Mouse (Mus musculus) stomach, embryonic 14.5 days (tissue): ENCODE data around the gene Ces1c. TPM values are rescaled to one million over a fixed set of nuclear protein-coding genes. Genes with fewer than 3 reads are reported as not detected.

Experiments
- ATAC-seq: fragments of 200-750 bp; cut with Nextera tagmentation; 2 replicates; pipeline ENCODE4 v1.8.0; 2017; ENCODE audit warnings: low read depth, moderate TSS enrichment; ENCODE audit not compliant: insufficient number of reproducible peaks, insufficient read depth, low FRiP score
- H3K27ac ChIP-seq: fragments of 300-500 bp; sonication (generic); 2 replicates; pipeline ENCODE4 v1.5.1; 2014; ENCODE audit warnings: mild to moderate bottlenecking, low read length, moderate library complexity, mixed read lengths
- H3K27me3 ChIP-seq: fragments of 300-500 bp; sonication (generic); 2 replicates; pipeline ENCODE4 v1.6.1; 2014; ENCODE audit warnings: low read length, control low read depth, mixed read lengths; ENCODE audit not compliant: control insufficient read depth, insufficient read depth
- H3K36me3 ChIP-seq: fragments of 300-500 bp; sonication (generic); 2 replicates; pipeline ENCODE4 v1.6.1; 2014; ENCODE audit warnings: mild to moderate bottlenecking, control low read depth, low read length, moderate library complexity, mixed read lengths; ENCODE audit not compliant: control insufficient read depth, insufficient read depth
- H3K4me1 ChIP-seq: fragments of 300-500 bp; sonication (generic); 2 replicates; pipeline ENCODE4 v1.6.1; 2014; ENCODE audit warnings: low read length, control low read depth, mixed read lengths; ENCODE audit not compliant: control insufficient read depth, insufficient read depth
- H3K4me2 ChIP-seq: fragments of 300-500 bp; sonication (generic); replicated peaks from 2 replicates; pipeline ENCODE4 v1.6.1; 2014; ENCODE audit warnings: low read depth, low read length, control low read depth
- H3K4me3 ChIP-seq: fragments of 300-500 bp; sonication (generic); 2 replicates; pipeline ENCODE4 v1.5.1; 2014; ENCODE audit warnings: low read depth, low read length, control low read depth
- H3K9ac ChIP-seq: fragments of 300-500 bp; sonication (generic); replicated peaks from 2 replicates; pipeline ENCODE4 v1.6.1; 2014; ENCODE audit warnings: low read depth, mild to moderate bottlenecking, control low read depth, low read length, moderate library complexity, mixed read lengths
- H3K9me3 ChIP-seq: fragments of 300-500 bp; sonication (generic); 2 replicates; pipeline ENCODE4 v1.6.1; 2016; ENCODE audit warnings: low read depth, low read length, control low read depth; ENCODE audit not compliant: control insufficient read depth
- WGBS: fragments of 180-500 bp; shearing (Covaris S2); extraction: QIAGEN DNeasy Blood & Tissue Kit; methylation state at CpG from one replicate; pipeline ENCODE4 v1.1.7; 2014; 5-methylcytosine and 5-hydroxymethylcytosine counted together
- polyA plus RNA-seq: library from polyadenylated mRNA; unstranded; fragments of >200 nt; fragmentation: Nextera tagmentation; extraction: Ambion mirVana; gene quantifications from 2 replicates; pipeline ENCODE4 v1.2.1, GENCODE M21; 2014

Ces1c gene
- polyA plus RNA-seq, 1 experiment from 2014 or later, result 0.51 TPM

DNA sequence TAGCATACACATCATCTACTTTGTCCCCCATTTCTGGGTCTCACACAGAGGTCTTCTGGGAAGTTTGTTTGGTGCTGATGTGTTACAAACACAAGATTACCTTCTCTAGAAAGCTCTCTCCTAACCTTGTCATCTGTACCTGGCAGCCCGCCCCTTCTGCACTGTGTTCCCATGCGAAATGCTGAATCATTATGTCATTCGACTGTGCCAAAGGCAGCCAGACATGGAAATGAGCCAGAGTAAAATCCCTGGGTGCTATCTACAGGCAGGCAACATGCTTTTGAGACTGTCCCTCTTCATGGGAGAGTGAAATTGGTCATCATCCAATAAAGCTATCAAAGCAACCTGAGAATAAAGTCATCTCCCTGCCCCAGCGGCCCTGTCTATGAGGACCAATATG is 55.8 kb downstream of the Ces1c start:
- no peaks in the 10 kb centered on the region for H3K9me3 ChIP-seq
- no peak overlapping the region for H3K9ac ChIP-seq
- H3K27ac ChIP-seq, result no peak overlapping the region
- no peaks in the 10 kb centered on the region for H3K36me3 ChIP-seq
- no peak for ATAC-seq
- WGBS, result 84% methylated on average over 4 of the region's 4 CpGs
- no peak overlapping the region for H3K4me3 ChIP-seq
- H3K27me3 ChIP-seq, result no peaks in the 10 kb centered on the region
- H3K4me2 ChIP-seq, result no peak overlapping the region
- no peaks in the 10 kb centered on the region for H3K4me1 ChIP-seq

- no peak for ATAC-seq
- WGBS, result 52% methylated on average over 3 of the region's 3 CpGs
- Histone ChIP-seq H3K4me2 (no peak overlapping the region), H3K9me3 (no peaks in the 10 kb centered on the region), H3K4me1 (no peaks in the 10 kb centered on the region), H3K9ac (no peak overlapping the region), H3K27ac (no peak overlapping the region), H3K27me3 (no peaks in the 10 kb centered on the region), H3K36me3 (no peaks in the 10 kb centered on the region), H3K4me3 (no peak overlapping the region)
Observed at GRCm38 (mm10) chr8:93063416-93064117, 67.5 kb downstream of the Ces1c start.

DNA sequence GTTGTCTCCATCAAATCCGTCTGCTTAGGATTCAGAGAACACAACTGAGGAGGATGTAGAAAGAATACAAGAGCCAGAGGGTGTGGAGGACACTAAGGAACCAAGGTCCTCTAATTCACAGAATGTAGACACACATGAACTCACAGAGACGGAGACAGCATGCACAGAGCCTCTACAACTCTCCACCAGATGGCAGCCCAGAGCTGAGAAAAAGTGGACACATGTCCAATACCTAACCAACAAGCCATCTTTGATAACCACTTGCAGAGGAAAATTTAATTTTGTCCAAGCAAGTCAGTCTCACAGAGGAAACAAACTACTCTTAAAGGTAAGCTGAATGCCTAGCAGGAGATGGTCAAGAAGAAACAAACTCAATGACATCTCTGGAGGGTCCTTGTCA is 71.9 kb downstream of the Ces1c start:
- no peak overlapping the region for H3K9ac ChIP-seq
- no peak overlapping the region for H3K4me3 ChIP-seq
- no peaks in the 10 kb centered on the region for H3K4me1 ChIP-seq
- ATAC-seq, result 0 out of 2 replicates have a peak, but pooled peaks have one; percentile 77
- H3K27ac ChIP-seq, result no peak overlapping the region
- no peaks in the 10 kb centered on the region for H3K9me3 ChIP-seq
- H3K4me2 ChIP-seq, result no peak overlapping the region
- no peaks in the 10 kb centered on the region for H3K27me3 ChIP-seq
- no peaks in the 10 kb centered on the region for H3K36me3 ChIP-seq
- 13% methylated on average over 2 of the region's 2 CpGs for WGBS

GRCm38 (mm10) chr8:93055238-93055637 is 75.8 kb downstream of the Ces1c start:
- Histone ChIP-seq H3K27ac (no peak overlapping the region), H3K9me3 (no peaks in the 10 kb centered on the region), H3K4me3 (no peak overlapping the region), H3K36me3 (no peaks in the 10 kb centered on the region), H3K4me2 (no peak overlapping the region), H3K27me3 (no peaks in the 10 kb centered on the region), H3K9ac (no peak overlapping the region), H3K4me1 (no peaks in the 10 kb centered on the region)
- ATAC-seq, result no peak
- whole genome bisulfite sequencing, result 36% methylated on average over 2 of the region's 2 CpGs

Other genes with a start within 250 kb of the Ces1c start
- 1.4 and 3.8 TPM in 2 replicates for gene Capns2, start 229.9 kb downstream of the Ces1c start, polyA plus RNA-seq
- 0.06 and 0.07 TPM in 2 replicates for gene Slc6a2, start 171.2 kb downstream of the Ces1c start, polyA plus RNA-seq
- gene Ces1a, start 83.1 kb downstream of the Ces1c start, polyA plus RNA-seq, result not detected in 2 replicates
- 0.34 TPM in 1 of 2 replicates, not detected in the other for gene Ces1b, start 51.3 kb downstream of the Ces1c start, polyA plus RNA-seq
- 1.3 and 1.6 TPM in 2 replicates for gene Ces1d, start 66.6 kb upstream of the Ces1c start, polyA plus RNA-seq
- gene Ces1e, start 98.3 kb upstream of the Ces1c start, polyA plus RNA-seq, result 0.59 and 1.2 TPM in 2 replicates
- gene Ces1f, start 148.5 kb upstream of the Ces1c start, polyA plus RNA-seq, result not detected in 2 replicates
- not detected in 2 replicates for gene Ces1g, start 206.0 kb upstream of the Ces1c start, polyA plus RNA-seq
- gene Ces1h, start 248.4 kb upstream of the Ces1c start, polyA plus RNA-seq, result not detected in 2 replicates